Mouse (Mus musculus): Measurements from ENCODE around the gene Sugct. TPM values are rescaled to one million over a fixed set of nuclear protein-coding genes. Genes with fewer than 3 reads are reported as not detected.
A peak's percentile ranks its signal among the peaks of the same experiment; 100 is the strongest.
"Not testable (repeated sequence)": the region's sequence is repeated elsewhere in the genome, so short reads cannot be mapped to it uniquely, and the experiment has no call there.

Gene Sugct
- polyA plus RNA-seq, 1 experiment from 2014 or later = 2.7 TPM

DNA sequence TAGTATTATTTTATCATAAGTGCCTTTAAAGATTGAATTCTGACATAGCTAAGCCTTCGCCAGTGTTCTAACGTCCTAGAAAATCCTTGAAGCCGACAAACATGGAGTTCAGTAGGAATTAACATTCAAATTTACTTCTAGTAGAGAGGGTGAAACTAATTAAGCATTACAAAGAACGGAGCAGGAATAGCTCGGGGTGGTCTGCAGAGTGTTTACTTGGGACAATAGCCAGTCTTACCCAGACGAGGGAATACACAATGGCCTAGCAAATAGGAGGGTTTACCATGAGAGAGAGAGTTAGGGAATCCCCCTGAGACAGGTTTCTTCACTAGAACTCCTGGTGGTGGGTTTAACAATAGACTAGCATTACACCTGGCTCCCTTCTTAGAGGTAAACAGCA, 865.1 kb downstream of the Sugct start:
- 54% methylated on average over 6 of the region's 6 CpGs for WGBS
- H3K27ac ChIP-seq (ENCODE audit: low read depth, low read length); H3K36me3 ChIP-seq (ENCODE audit: control insufficient read depth, insufficient read depth, low read length); H3K9ac ChIP-seq (ENCODE audit: low read length); H3K4me1 ChIP-seq (ENCODE audit: control insufficient read depth, insufficient read depth, low read length); H3K27me3 ChIP-seq (ENCODE audit: control insufficient read depth, insufficient read depth, low read length); H3K4me2 ChIP-seq (ENCODE audit: low read depth); ATAC-seq (ENCODE audit: insufficient read depth, low FRiP score, low TSS enrichment); H3K4me3 ChIP-seq (ENCODE audit: low read depth, low read length); DNase-seq (ENCODE audit: low spot score); H3K9me3 ChIP-seq (ENCODE audit: control insufficient read depth, low read length): not testable (repeated sequence)

DNA sequence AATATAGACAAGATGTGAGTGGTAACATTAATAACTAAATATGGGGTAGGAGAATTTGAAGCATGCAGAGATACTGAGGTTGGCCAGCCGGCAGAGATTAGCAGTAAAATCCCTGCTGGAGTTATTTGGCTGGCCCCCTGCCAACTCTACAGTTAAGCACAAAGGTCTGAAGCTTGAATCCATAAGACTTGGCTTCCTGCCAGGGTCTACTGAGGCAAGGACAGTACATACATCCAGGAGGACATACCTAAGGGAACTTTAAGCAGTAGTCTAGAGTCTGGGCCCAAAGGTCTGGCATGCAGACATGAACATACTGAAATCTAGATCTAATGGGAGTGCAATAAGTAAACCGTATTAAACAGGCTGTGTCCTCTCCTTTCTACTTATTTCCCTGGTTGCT, 865.8 kb downstream of the Sugct start:
- ATAC-seq (ENCODE audit: insufficient read depth, low FRiP score, low TSS enrichment) (no peak), DNase-seq (ENCODE audit: low spot score) (peak; percentile 11)
- no peaks in the 10 kb centered on the region for H3K4me1 ChIP-seq (ENCODE audit: control insufficient read depth, insufficient read depth, low read length)
- H3K4me2 ChIP-seq (ENCODE audit: low read depth) = no peak overlapping the region
- 71% methylated on average over 2 of the region's 2 CpGs for WGBS
- no peak overlapping the region for H3K27ac ChIP-seq (ENCODE audit: low read depth, low read length)
- no peak overlapping the region for H3K9ac ChIP-seq (ENCODE audit: low read length)
- H3K36me3 ChIP-seq (ENCODE audit: control insufficient read depth, insufficient read depth, low read length) = no peaks in the 10 kb centered on the region
- no peak overlapping the region for H3K4me3 ChIP-seq (ENCODE audit: low read depth, low read length)
- no peaks in the 10 kb centered on the region for H3K27me3 ChIP-seq (ENCODE audit: control insufficient read depth, insufficient read depth, low read length)
- H3K9me3 ChIP-seq (ENCODE audit: control insufficient read depth, low read length) = no peaks in the 10 kb centered on the region

DNA sequence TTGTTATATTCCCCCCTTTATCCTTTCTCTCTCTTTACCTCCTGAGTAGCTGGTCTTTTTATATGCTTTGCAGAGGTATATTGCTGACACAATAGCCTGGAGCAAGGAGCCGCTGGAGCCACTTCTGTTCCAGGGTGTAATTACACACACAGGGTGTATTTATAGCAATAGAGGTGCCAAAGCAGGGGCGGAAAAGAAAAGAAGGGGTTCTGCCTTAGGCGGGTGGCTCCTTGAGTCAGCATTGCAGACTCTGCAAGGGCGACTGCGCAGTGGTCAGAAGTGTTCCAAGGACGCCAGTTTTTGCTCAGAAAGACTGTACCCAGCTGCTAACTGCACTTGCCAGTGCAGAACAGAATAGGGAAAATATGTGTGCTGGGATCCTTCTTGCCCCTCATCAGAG, 869.7 kb downstream of the Sugct start:
- Histone ChIP-seq H3K36me3 (ENCODE audit: control insufficient read depth, insufficient read depth, low read length) (no peaks in the 10 kb centered on the region), H3K27me3 (ENCODE audit: control insufficient read depth, insufficient read depth, low read length) (no peaks in the 10 kb centered on the region), H3K27ac (ENCODE audit: low read depth, low read length) (no peak overlapping the region), H3K4me1 (ENCODE audit: control insufficient read depth, insufficient read depth, low read length) (no peaks in the 10 kb centered on the region), H3K4me2 (ENCODE audit: low read depth) (no peak overlapping the region), H3K9me3 (ENCODE audit: control insufficient read depth, low read length) (no peaks in the 10 kb centered on the region), H3K9ac (ENCODE audit: low read length) (no peak overlapping the region), H3K4me3 (ENCODE audit: low read depth, low read length) (no peak overlapping the region)
- no peak for DNase-seq (ENCODE audit: low spot score)
- WGBS = 50% methylated on average over 6 of the region's 6 CpGs
- ATAC-seq (ENCODE audit: insufficient read depth, low FRiP score, low TSS enrichment) = no peak

DNA sequence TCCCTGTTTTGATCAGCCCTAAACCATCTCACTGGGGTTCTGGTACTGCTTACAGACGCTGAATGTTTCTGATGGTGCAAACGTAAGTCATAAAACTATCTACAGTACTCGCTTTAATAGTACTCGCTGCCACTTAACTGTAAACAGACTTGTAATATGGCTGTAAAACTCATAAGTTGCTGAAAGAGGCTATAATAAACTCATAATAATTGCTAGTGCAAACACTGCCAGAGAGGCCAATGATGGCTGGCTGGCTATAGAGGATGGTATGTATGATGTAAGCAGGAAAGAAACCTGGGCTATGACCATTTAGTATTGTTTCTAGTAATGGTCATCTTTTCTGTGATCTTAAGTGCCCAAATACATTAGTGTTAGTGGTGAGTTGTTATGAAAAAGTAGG, 873.6 kb downstream of the Sugct start:
- no peaks in the 10 kb centered on the region for H3K27me3 ChIP-seq (ENCODE audit: control insufficient read depth, insufficient read depth, low read length)
- H3K36me3 ChIP-seq (ENCODE audit: control insufficient read depth, insufficient read depth, low read length) = no peaks in the 10 kb centered on the region
- no peak overlapping the region for H3K4me2 ChIP-seq (ENCODE audit: low read depth)
- no peak overlapping the region for H3K9ac ChIP-seq (ENCODE audit: low read length)
- no peak overlapping the region for H3K27ac ChIP-seq (ENCODE audit: low read depth, low read length)
- DNase-seq (ENCODE audit: low spot score) = no peak
- no peaks in the 10 kb centered on the region for H3K4me1 ChIP-seq (ENCODE audit: control insufficient read depth, insufficient read depth, low read length)
- H3K4me3 ChIP-seq (ENCODE audit: low read depth, low read length) = no peak overlapping the region
- no peak for ATAC-seq (ENCODE audit: insufficient read depth, low FRiP score, low TSS enrichment)
- 88% methylated on average over 4 of the region's 4 CpGs for WGBS
- H3K9me3 ChIP-seq (ENCODE audit: control insufficient read depth, low read length) = no peaks in the 10 kb centered on the region

DNA sequence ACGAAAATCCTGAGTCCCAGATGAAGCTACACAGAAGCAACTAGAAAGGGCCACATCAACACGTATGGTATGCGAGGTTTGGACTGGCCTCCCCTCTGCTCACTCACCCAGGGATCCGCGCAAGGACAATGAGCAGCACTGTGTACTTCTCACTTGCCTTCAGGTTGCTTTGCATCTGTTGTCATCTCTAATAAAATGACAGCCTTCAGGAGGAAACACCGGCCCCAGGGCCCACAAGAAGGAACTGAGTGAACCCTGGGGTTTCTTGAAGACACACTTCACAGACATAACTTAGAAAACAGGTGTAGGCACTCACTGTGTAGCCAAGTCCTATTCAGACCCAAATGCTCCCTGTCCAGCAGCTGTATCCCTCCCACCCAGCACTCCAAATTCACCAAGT, 877.9 kb downstream of the Sugct start:
- ATAC-seq (ENCODE audit: insufficient read depth, low FRiP score, low TSS enrichment) = no peak
- Histone ChIP-seq H3K36me3 (ENCODE audit: control insufficient read depth, insufficient read depth, low read length) (no peaks in the 10 kb centered on the region), H3K9ac (ENCODE audit: low read length) (no peak overlapping the region), H3K4me1 (ENCODE audit: control insufficient read depth, insufficient read depth, low read length) (no peaks in the 10 kb centered on the region), H3K4me2 (ENCODE audit: low read depth) (no peak overlapping the region), H3K4me3 (ENCODE audit: low read depth, low read length) (no peak overlapping the region), H3K27me3 (ENCODE audit: control insufficient read depth, insufficient read depth, low read length) (no peaks in the 10 kb centered on the region), H3K27ac (ENCODE audit: low read depth, low read length) (no peak overlapping the region), H3K9me3 (ENCODE audit: control insufficient read depth, low read length) (no peaks in the 10 kb centered on the region)
- no peak for DNase-seq (ENCODE audit: low spot score)
- 88% methylated on average over 6 of the region's 6 CpGs for WGBS

DNA sequence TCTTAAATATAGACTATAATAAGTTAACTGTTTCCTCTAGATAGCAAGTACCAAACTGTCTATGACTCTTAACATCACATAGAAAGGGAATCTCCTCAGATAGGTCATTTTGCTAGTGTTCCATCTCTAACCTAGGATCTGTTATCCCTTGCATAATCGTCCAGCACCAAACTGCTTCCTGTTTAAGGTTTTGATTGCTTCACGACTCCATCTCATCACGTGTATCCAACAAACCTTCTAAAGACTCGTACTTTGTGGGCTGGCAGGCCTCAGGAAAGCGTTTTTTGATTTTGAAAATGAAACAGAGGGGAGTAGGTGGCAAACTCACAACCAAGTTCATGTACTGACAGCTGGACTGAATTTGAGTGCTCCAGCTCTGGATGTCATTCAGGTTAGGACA, 878.6 kb downstream of the Sugct start:
- no peaks in the 10 kb centered on the region for H3K36me3 ChIP-seq (ENCODE audit: control insufficient read depth, insufficient read depth, low read length)
- H3K9ac ChIP-seq (ENCODE audit: low read length) = no peak overlapping the region
- no peak overlapping the region for H3K4me2 ChIP-seq (ENCODE audit: low read depth)
- ATAC-seq (ENCODE audit: insufficient read depth, low FRiP score, low TSS enrichment) = no peak
- H3K27ac ChIP-seq (ENCODE audit: low read depth, low read length) = no peak overlapping the region
- H3K27me3 ChIP-seq (ENCODE audit: control insufficient read depth, insufficient read depth, low read length) = no peaks in the 10 kb centered on the region
- H3K9me3 ChIP-seq (ENCODE audit: control insufficient read depth, low read length) = no peaks in the 10 kb centered on the region
- no peak for DNase-seq (ENCODE audit: low spot score)
- H3K4me1 ChIP-seq (ENCODE audit: control insufficient read depth, insufficient read depth, low read length) = no peaks in the 10 kb centered on the region
- no peak overlapping the region for H3K4me3 ChIP-seq (ENCODE audit: low read depth, low read length)
- 85% methylated on average over 5 of the region's 5 CpGs for WGBS

- H3K4me3 ChIP-seq (ENCODE audit: low read depth, low read length) = no peak overlapping the region
Observed at GRCm38 (mm10) chr13:16812268-16812667, 883.1 kb downstream of the Sugct start.

More at GRCm38 (mm10) chr13:16812268-16812667, 883.1 kb downstream of the Sugct start:
- Histone ChIP-seq H3K27me3 (ENCODE audit: control insufficient read depth, insufficient read depth, low read length) (no peaks in the 10 kb centered on the region), H3K36me3 (ENCODE audit: control insufficient read depth, insufficient read depth, low read length) (no peaks in the 10 kb centered on the region), H3K4me1 (ENCODE audit: control insufficient read depth, insufficient read depth, low read length) (no peaks in the 10 kb centered on the region), H3K9ac (ENCODE audit: low read length) (no peak overlapping the region), H3K27ac (ENCODE audit: low read depth, low read length) (no peak overlapping the region), H3K9me3 (ENCODE audit: control insufficient read depth, low read length) (no peaks in the 10 kb centered on the region), H3K4me2 (ENCODE audit: low read depth) (no peak overlapping the region)
- DNase-seq (ENCODE audit: low spot score) (no peak), ATAC-seq (ENCODE audit: insufficient read depth, low FRiP score, low TSS enrichment) (no peak)
- 92% methylated on average over 2 of the region's 2 CpGs for WGBS

Other genes starting within 250 kb of the Sugct start
- gene Mplkip, start 361 bp downstream of the Sugct start, polyA plus RNA-seq (2014; fragmentation: Nextera tagmentation; extraction: Ambion mirVana) = 53.9 and 58.9 TPM in 2 replicates
- gene Cdk13, start 109.5 kb upstream of the Sugct start, polyA plus RNA-seq (2014; fragmentation: Nextera tagmentation; extraction: Ambion mirVana) = 18.8 and 20.9 TPM in 2 replicates
- 140 and 150 TPM in 2 replicates for gene Rala, start 248.7 kb upstream of the Sugct start, polyA plus RNA-seq (2014; fragmentation: Nextera tagmentation; extraction: Ambion mirVana)